Mouse (Mus musculus): ENCODE measurements at regions not wholly inside any gene's neighbourhood (a gene's known extent, or its start where the extent isn't known, plus 50 kb on each side); places are given as distances from the start of the nearest gene placed in this dataset.

DNA sequence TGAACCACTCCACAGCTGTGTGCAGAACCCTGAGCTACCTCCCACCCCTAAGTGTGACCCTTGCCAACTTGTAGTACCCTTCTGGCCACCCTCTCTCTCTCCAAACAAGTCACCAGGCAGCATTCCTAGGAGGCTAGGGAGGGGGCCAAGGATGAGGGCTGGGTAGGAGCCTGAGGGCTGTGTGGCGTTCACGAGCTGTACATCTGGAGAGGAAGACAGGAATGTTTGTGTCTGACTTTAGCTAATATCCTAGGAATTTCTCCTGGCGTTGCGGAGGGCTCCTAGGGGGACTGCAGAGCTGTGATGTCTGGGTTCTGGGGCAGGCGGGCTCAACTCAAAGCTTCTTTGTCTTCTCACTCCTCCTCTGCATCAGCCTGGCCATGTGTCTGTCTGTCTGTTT is 262.2 kb upstream of the Zmiz1 start:
- no peaks in the 10 kb centered on the region for H3K27me3 ChIP-seq (ENCODE audit: control insufficient read depth in 1 of 2, insufficient read depth in 2 of 2, low read length in 2 of 2)
- DNase-seq (ENCODE audit: low read depth, low spot score), result no peak
- no peak overlapping the region for H3K4me3 ChIP-seq (ENCODE audit: control insufficient read depth in 1 of 2, insufficient read depth in 1 of 2, low read depth in 2 of 2, low read length in 2 of 2)
- no peaks in the 10 kb centered on the region for H3K79me2 ChIP-seq (ENCODE audit: control insufficient read depth, insufficient read depth, low read length, poor library complexity)
- no peaks in the 10 kb centered on the region for H3K4me1 ChIP-seq (ENCODE audit: control insufficient read depth in 1 of 2, insufficient read depth in 2 of 2, low read length in 2 of 2)
- H3K36me3 ChIP-seq (ENCODE audit: control insufficient read depth in 1 of 2, insufficient read depth in 2 of 2, low read length in 2 of 2), result no peaks in the 10 kb centered on the region
- no peak overlapping the region for H3K27ac ChIP-seq (ENCODE audit: control insufficient read depth, low read depth, low read length)
- TF ChIP-seq TCF12 (IDR thresholded peaks at IDR 0.05; ENCODE audit: low read depth, low read length), result no peak
- no peak for TF ChIP-seq EP300 (IDR thresholded peaks at IDR 0.05; ENCODE audit: low read depth in 1 of 2, low read length in 2 of 2)
- no peak for TF ChIP-seq ZC3H11A (IDR thresholded peaks at IDR 0.05; ENCODE audit: low read depth, low read length)
- H3K9ac ChIP-seq (ENCODE audit: control insufficient read depth, low read depth, low read length, poor library complexity, severe bottlenecking), result no peak overlapping the region
- no peaks in the 10 kb centered on the region for H3K9me3 ChIP-seq (replicated peaks; ENCODE audit: insufficient read depth, low read length)

- H3K79me2 ChIP-seq (ENCODE audit: control insufficient read depth, insufficient read depth, low read length, poor library complexity), result no peaks in the 10 kb centered on the region
- no peak for DNase-seq (ENCODE audit: low read depth, low spot score)
- H3K9ac ChIP-seq (ENCODE audit: control insufficient read depth, low read depth, low read length, poor library complexity, severe bottlenecking), result no peak overlapping the region
- no peak overlapping the region for H3K4me3 ChIP-seq (ENCODE audit: control insufficient read depth in 1 of 2, insufficient read depth in 1 of 2, low read depth in 2 of 2, low read length in 2 of 2)
- TF ChIP-seq NRF1 (IDR thresholded peaks at IDR 0.05; ENCODE audit: insufficient read depth, low read depth, low read length, poor library complexity, severe bottlenecking), result no peak
- TF ChIP-seq JUND (IDR thresholded peaks at IDR 0.05; ENCODE audit: low read depth, low read length), result no peak
- no peak for TF ChIP-seq EP300 (IDR thresholded peaks at IDR 0.05; ENCODE audit: low read depth in 1 of 2, low read length in 2 of 2)
- no peaks in the 10 kb centered on the region for H3K4me1 ChIP-seq (ENCODE audit: control insufficient read depth in 1 of 2, insufficient read depth in 2 of 2, low read length in 2 of 2)
- H3K27ac ChIP-seq (ENCODE audit: control insufficient read depth, low read depth, low read length), result no peak overlapping the region
- H3K9me3 ChIP-seq (replicated peaks; ENCODE audit: insufficient read depth, low read length), result no peaks in the 10 kb centered on the region
- no peaks in the 10 kb centered on the region for H3K36me3 ChIP-seq (ENCODE audit: control insufficient read depth in 1 of 2, insufficient read depth in 2 of 2, low read length in 2 of 2)
- H3K27me3 ChIP-seq (ENCODE audit: control insufficient read depth in 1 of 2, insufficient read depth in 2 of 2, low read length in 2 of 2), result no peaks in the 10 kb centered on the region
Observed at GRCm38 (mm10) chr14:25199900-25200299, 259.1 kb upstream of the Zmiz1 start.

DNA sequence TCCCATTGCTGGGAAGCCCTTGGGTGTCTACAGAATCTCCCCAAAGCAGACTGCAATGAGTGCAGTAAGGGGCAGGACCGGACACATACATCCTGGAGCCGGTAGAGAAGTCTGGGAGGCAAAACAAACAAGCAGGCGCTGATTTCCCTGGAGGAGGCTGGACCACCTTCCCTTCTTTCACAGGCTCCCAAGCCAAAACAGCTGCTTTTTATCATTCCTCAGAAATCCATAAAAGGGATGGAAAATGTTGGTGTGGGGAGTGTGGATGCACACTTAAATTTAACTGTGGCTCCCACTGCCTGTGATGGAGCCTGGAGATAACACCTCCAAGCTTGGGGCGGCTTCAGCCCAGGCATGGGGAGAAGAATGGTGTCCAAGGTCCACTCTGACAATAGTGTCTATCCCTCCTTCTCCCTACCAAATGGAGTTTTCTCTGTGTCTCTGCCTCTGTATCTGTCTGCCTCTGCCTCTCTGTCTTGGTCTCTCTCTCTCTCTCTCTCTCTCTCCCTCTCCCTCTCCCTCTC is 258.3 kb upstream of the Zmiz1 start:
- Histone ChIP-seq H3K4me1 (ENCODE audit: control insufficient read depth in 1 of 2, insufficient read depth in 2 of 2, low read length in 2 of 2) (no peaks in the 10 kb centered on the region), H3K27me3 (ENCODE audit: control insufficient read depth in 1 of 2, insufficient read depth in 2 of 2, low read length in 2 of 2) (no peaks in the 10 kb centered on the region), H3K27ac (ENCODE audit: control insufficient read depth, low read depth, low read length) (no peak overlapping the region), H3K36me3 (ENCODE audit: control insufficient read depth in 1 of 2, insufficient read depth in 2 of 2, low read length in 2 of 2) (no peaks in the 10 kb centered on the region), H3K9me3 (replicated peaks; ENCODE audit: insufficient read depth, low read length) (no peaks in the 10 kb centered on the region), H3K79me2 (ENCODE audit: control insufficient read depth, insufficient read depth, low read length, poor library complexity) (no peaks in the 10 kb centered on the region), H3K4me3 (ENCODE audit: control insufficient read depth in 1 of 2, insufficient read depth in 1 of 2, low read depth in 2 of 2, low read length in 2 of 2) (no peak overlapping the region), H3K9ac (ENCODE audit: control insufficient read depth, low read depth, low read length, poor library complexity, severe bottlenecking) (no peak overlapping the region)
- TF ChIP-seq NRF1 (IDR thresholded peaks at IDR 0.05; ENCODE audit: insufficient read depth, low read depth, low read length, poor library complexity, severe bottlenecking), result no peak
- TF ChIP-seq USF2 (IDR thresholded peaks at IDR 0.05; ENCODE audit: borderline replicate concordance in 1 of 2, insufficient read depth in 1 of 2, low read depth in 1 of 2, low read length in 2 of 2), result no peak
- TF ChIP-seq ZMIZ1 (IDR thresholded peaks at IDR 0.05; ENCODE audit: low read depth, low read length), result no peak
- TF ChIP-seq MAX (IDR thresholded peaks at IDR 0.05; ENCODE audit: low read length), result no peak
- no peak for TF ChIP-seq MYB (IDR thresholded peaks at IDR 0.05; ENCODE audit: low read depth, low read length)
- no peak for TF ChIP-seq TAL1 (IDR thresholded peaks at IDR 0.05; ENCODE audit: low read length)
- TF ChIP-seq UBTF (IDR thresholded peaks at IDR 0.05; ENCODE audit: borderline replicate concordance, insufficient read depth, low read depth, low read length), result no peak
- TF ChIP-seq POLR2AphosphoS2 (IDR thresholded peaks at IDR 0.05; ENCODE audit: low read length), result no peak
- no peak for TF ChIP-seq ZC3H11A (IDR thresholded peaks at IDR 0.05; ENCODE audit: low read depth, low read length)
- TF ChIP-seq MAZ (IDR thresholded peaks at IDR 0.05; ENCODE audit: low read depth, low read length), result no peak
- TF ChIP-seq NELFE (IDR thresholded peaks at IDR 0.05; ENCODE audit: low read depth, low read length), result no peak
- DNase-seq (ENCODE audit: low read depth, low spot score), result no peak
